Mouse (Mus musculus) intestine, embryonic 16.5 days (tissue): Measurements from ENCODE around the gene Mrps11. TPM values are rescaled to one million over a fixed set of nuclear protein-coding genes. Genes with fewer than 3 reads are reported as not detected.

Source experiments
- polyA plus RNA-seq: library from polyadenylated mRNA; unstranded; fragments of >200 nt; fragmentation: Nextera tagmentation; extraction: Ambion mirVana; gene quantifications from 2 replicates; pipeline ENCODE4 v1.2.1, GENCODE M21; 2015

Mrps11 gene
- polyA plus RNA-seq, 1 experiment from 2014 or later = 66.9 TPM

Other genes with a start within 250 kb of the Mrps11 start
- gene Ntrk3, start 45.1 kb upstream of the Mrps11 start, polyA plus RNA-seq = 2.1 and 3.2 TPM in 2 replicates
- gene Mrpl46, start 412 bp downstream of the Mrps11 start, polyA plus RNA-seq = 84.9 and 90.5 TPM in 2 replicates
- 11.9 and 15.2 TPM in 2 replicates for gene Det1, start 64.1 kb downstream of the Mrps11 start, polyA plus RNA-seq
- gene Aen, start 112.7 kb downstream of the Mrps11 start, polyA plus RNA-seq = 29.9 and 33.5 TPM in 2 replicates
- gene Isg20, start 130.3 kb downstream of the Mrps11 start, polyA plus RNA-seq = 4.3 and 6.8 TPM in 2 replicates